Mouse (Mus musculus) lung, postnatal 25 days (tissue): ENCODE data around the gene Prr7.
"Not testable (repeated sequence)": the region's sequence is repeated elsewhere in the genome, so short reads cannot be mapped to it uniquely, and the experiment has no call there.

ENCODE experiments used
- DNase-seq: peaks from one replicate; pipeline ENCODE4 v3.0.0; 2022; ENCODE audit warnings: low spot score

Gene Prr7

DNA sequence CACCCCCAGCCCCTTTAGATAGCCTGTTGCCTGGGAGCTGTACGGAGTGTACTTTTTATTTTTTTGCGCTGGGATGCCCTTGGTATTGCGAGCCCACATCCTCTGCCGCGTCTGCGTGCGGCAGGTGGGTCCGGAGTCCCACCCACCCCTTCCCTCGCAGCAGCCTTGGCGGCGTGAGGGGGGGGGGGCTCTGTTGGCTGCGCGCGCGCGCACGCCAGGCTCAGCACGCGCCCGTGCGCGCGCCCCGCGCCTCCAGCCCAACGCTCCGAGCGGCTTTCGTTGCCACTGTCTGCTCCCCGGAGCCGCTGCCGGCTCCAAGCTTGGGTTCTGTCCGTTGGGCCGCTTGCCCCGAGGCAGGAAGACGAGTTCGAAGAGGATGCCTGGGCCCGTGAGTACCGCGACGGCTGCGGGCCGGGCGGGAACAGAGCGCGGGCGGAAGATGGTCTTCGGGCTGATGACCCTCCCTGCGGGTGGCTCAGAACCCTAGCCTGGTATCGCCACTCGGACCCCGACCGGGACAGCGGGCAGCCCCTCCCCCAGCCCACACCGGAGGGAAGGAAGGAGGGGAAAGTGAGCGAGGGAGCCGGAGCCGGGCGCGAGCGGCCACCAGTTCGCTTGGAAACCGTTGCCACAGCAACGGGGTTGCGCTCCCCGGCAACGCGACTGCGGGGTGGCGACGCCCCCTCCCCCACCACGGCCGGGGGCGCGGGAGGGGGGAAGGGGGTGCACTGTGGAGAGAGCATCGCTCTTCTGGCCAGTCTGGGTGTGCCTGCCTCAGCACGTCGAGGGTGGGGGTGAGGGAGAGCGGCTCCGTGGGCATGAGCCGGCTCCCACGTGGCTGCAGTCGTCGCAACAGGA is at the start of gene Prr7:
Prr7 (plus strand) TSS at position 241 of the 858 bp plus-strand sequence.
- DNase-seq, result no peak

GRCm38 (mm10) chr13:55414743-55415380 is 49.2 kb upstream of the Prr7 start, which contains the start of gene Pfn3:
Pfn3 (minus strand) TSS chr13:55415232.
- peak; percentile 20 for DNase-seq

DNA sequence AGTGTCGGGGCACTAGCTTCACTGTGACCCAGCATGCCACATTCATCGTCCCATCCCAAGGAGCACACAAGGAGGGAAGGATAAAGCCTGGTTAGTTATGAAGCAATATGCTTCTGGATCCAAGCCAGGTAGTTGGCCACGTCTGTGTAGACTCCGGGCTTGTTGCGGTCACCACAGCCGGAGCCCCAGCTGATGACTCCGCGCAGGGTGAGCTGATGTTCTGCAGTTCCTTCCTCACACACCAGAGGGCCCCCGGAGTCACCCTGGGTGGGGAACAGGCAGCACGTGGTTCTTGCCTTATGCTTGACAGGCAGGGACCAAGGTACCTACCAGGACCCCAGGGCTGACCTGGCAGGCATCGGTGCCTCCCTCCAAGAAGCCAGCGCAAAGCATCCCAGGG is 46.1 kb upstream of the Prr7 start:
- DNase-seq, result peak; percentile 90

DNA sequence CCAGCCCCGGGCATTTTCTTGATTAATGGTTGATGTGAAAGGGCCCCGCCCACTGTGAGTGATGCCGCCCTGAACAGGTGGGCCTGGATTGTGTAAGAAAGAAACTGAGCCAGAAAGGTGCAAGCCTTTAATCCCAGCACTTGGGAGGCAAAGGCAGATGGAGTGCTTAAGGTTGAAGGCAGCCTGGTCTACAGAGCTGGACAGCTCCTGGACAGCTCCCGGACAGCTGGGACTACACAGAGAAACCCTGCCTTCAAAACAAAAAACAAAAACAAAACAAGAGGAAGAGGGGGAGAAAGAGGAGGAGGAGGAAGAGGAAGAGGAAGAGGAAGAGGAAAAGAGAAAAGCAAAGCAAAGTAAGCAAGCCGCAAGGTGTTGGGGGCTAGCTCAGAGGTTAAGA is 44.9 kb upstream of the Prr7 start:
- DNase-seq, result no peak

- DNase-seq, result no peak
These were observed 43.8 kb upstream of the Prr7 start for GRCm38 (mm10) chr13:55420018-55420932.

- DNase-seq, result peak; percentile 73
These were observed 42.9 kb upstream of the Prr7 start for GRCm38 (mm10) chr13:55420933-55421800.

DNA sequence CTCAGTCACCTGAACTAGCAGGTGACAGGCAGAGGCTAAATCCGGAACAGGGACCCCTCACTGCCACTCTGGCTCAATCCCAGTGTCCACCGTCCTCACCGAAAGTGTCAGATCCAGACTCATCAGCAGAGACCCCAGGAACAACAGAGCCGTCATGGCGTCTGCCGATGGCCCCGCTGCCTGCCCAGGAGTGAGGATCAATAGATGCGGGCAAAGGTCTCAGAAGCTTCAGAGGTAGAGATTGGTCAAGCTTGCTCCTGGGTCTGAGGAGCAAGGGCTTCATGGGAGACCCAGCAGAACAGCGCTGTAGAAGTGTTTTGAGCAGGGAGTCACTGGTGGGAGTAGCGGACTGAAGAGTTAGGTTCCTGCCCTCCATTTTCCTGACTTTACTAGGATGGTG is 37.5 kb upstream of the Prr7 start, which contains the start of gene F12:
F12 (minus strand) TSS at position 181 of the 400 bp plus-strand sequence.
- no peak for DNase-seq

- peak; percentile 92 for DNase-seq
These were observed 34.7 kb upstream of the Prr7 start for GRCm38 (mm10) chr13:55429226-55429888.

DNA sequence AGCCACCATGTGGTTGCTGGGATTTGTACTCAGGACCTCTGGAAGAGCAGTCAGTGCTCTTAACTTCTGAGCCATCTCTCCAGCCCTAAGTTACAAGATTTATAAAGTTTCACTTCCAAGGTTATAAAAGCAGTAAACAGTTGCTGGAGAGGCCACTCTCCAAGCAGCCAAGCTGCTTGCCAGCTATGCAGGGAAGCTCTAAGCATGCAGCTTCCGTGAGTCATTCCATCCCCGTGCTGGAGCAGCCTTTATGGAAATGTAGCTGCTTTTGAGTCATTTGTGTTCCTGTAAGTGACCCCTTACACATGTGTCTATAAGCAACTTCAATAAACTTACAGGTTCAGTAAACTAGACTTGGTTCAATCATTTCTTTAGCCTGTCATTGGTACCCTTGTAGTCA is 33.5 kb upstream of the Prr7 start:
- DNase-seq, result no peak

GRCm38 (mm10) chr13:55431889-55432685 is 32.0 kb upstream of the Prr7 start:
- DNase-seq, result peak; percentile 62

- not testable (repeated sequence) for DNase-seq
These were observed 26.9 kb upstream of the Prr7 start for GRCm38 (mm10) chr13:55437111-55437629.

DNA sequence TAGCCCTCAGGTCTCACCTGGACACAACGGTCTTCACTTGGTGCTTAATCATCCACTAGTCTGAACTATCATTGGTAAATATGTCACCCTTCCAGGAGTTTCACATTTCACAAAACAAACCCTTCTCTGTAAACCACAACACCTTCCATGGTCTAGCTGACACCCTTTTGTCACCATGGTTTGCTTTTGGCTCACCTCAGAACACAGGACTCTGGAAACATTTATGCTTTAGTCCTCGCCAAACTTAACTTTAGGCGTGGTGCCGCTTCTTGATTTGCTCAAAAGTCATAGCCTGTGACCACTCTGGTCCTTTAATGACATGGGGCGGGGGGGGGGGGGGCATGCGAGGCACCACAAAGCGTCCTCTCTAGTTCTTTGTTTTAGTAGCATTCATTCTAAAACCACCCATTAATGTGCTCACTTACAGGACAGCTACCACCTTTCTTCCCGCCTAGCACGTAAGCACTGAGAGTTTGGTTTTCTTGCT is 20.2 kb upstream of the Prr7 start:
- DNase-seq, result no peak

DNA sequence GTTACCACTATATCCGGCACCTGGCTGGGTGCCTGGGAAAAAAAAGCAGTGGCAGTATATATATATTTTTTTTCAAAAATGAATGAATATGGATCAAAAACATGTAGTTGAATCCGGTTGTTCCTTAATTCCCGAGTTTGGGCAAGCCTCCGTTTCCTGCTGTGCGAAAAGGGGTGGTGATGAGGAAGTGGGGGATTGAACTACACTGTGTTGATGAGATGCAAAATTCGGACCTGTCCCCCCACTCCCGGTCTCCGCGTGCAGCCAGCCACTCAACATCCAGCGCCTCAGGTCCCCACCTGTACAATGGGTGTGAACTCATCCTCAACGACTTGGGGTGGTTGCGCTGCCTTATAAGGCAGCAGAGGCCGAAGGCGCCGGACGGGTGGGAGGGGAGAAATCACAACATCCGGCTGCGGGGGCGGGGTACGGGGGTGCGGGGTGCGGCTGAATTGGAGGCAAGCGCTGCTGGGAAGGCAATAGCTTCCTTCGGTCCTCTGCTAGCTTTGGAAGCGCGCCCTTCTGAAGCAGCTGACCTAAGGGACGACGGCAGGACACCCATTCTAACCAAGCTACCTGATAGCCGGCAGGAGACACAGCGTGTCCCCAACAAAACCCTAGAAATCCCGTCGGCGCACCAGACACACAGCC is 19.7 kb upstream of the Prr7 start:
- DNase-seq, result peak; percentile 90

GRCm38 (mm10) chr13:55444937-55445315 is 19.1 kb upstream of the Prr7 start, which contains the start of gene Grk6:
Grk6 (plus strand) TSS chr13:55445072.
- DNase-seq, result peak; percentile 100

DNA sequence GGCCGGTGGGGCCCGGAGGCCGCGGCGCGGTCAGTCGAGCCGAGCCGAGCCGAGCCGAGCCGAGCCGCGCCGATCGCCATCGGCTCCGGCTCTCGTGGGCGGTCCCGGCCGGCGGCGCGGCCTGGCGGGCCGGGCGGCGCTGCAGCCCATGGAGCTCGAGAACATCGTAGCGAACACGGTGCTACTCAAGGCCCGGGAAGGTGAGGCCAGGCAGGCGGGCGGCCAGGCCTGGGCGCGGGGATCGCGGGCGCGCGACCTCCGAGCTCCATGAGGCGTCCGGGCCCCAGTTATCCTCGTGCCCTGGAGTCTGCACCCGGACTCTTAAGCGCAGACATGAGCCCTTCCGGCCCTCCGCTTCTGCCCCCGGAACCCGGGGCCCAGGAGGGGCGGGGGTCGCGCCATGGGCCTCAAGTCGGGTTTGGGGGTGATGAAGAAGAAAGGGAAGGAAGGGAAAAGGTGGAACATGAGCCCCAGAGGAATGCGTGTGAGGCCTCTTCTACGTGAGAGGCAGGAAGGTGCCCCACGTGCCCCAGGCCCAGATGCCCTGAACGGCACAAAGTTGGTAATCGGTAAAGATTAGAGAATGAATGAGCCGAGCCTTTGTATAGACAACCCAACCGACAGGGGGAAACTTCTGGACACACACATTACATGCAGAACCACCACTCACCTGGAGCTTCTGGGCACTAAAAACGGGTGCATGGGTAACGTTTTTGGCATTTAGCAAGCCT is 18.5 kb upstream of the Prr7 start:
- DNase-seq, result no peak

GRCm38 (mm10) chr13:55446483-55447105 is 17.5 kb upstream of the Prr7 start:
- no peak for DNase-seq

DNA sequence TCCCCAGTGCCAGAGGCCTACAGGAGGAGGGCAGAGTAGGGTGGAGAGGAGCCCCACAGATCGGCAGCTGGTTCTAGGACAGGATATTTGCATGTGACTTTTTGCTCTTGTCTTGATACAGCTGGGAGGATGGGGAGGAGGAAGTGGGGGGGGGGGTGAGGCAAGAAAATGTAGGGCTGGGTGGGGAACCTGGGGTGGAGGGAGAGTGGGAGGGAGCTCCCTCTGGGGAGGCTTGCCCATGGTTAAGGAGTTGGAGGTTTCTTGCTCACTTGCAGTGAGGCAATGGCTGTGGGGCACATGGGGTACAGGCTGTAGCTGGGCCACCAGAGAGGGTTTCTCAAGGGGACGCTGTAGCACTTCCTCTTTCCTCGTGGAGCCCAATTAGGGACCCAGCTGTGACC is 16.5 kb upstream of the Prr7 start:
- peak; percentile 61 for DNase-seq

GRCm38 (mm10) chr13:55448131-55448530 is 15.9 kb upstream of the Prr7 start:
- no peak for DNase-seq
